Mouse (Mus musculus): ENCODE data around the gene Hydin.
"Not testable (repeated sequence)": the region's sequence is repeated elsewhere in the genome, so short reads cannot be mapped to it uniquely, and the experiment has no call there.

The Hydin gene

GRCm38 (mm10) chr8:110522495-110522894 is 255.7 kb downstream of the Hydin start:
- DNase-seq (ENCODE audit: low spot score in 2 of 2): not testable (repeated sequence)

- DNase-seq (ENCODE audit: low spot score in 2 of 2): no peak
Observed at GRCm38 (mm10) chr8:110522985-110523384, 256.2 kb downstream of the Hydin start.

GRCm38 (mm10) chr8:110525229-110525628 is 258.5 kb downstream of the Hydin start:
- no peak for DNase-seq (ENCODE audit: low spot score in 2 of 2)

GRCm38 (mm10) chr8:110530008-110530762 is 263.4 kb downstream of the Hydin start:
- no peak for DNase-seq (ENCODE audit: low spot score in 2 of 2)

- DNase-seq (ENCODE audit: low spot score in 2 of 2): no peak
Observed at GRCm38 (mm10) chr8:110533781-110534180, 267.0 kb downstream of the Hydin start.

- DNase-seq (ENCODE audit: low spot score in 2 of 2): no peak
Observed at GRCm38 (mm10) chr8:110537849-110538248, 271.1 kb downstream of the Hydin start.

- DNase-seq (ENCODE audit: low spot score in 2 of 2): no peak
Observed at GRCm38 (mm10) chr8:110550343-110550742, 283.6 kb downstream of the Hydin start.

- not testable (repeated sequence) for DNase-seq (ENCODE audit: low spot score in 2 of 2)
Observed at GRCm38 (mm10) chr8:110552111-110552510, 285.3 kb downstream of the Hydin start.

GRCm38 (mm10) chr8:110592641-110593040 is 325.9 kb downstream of the Hydin start:
- no peak for DNase-seq (ENCODE audit: low spot score in 2 of 2)

- no peak for DNase-seq (ENCODE audit: low spot score in 2 of 2)
Observed at GRCm38 (mm10) chr8:110594164-110594563, 327.4 kb downstream of the Hydin start.

- no peak for DNase-seq (ENCODE audit: low spot score in 2 of 2)
Observed at GRCm38 (mm10) chr8:110604556-110604955, 337.8 kb downstream of the Hydin start.

GRCm38 (mm10) chr8:110605401-110606015 is 338.7 kb downstream of the Hydin start:
- no peak for DNase-seq (ENCODE audit: low spot score in 2 of 2)

GRCm38 (mm10) chr8:110615730-110616129 is 349.0 kb downstream of the Hydin start:
- no peak for DNase-seq (ENCODE audit: low spot score in 2 of 2)

GRCm38 (mm10) chr8:110617801-110618358 is 351.1 kb downstream of the Hydin start:
- peak in 1 of 2 experiments; percentile 8 for DNase-seq (ENCODE audit: low spot score in 2 of 2)

GRCm38 (mm10) chr8:110618391-110619207 is 351.8 kb downstream of the Hydin start, which contains the start of gene Vac14:
Gene Vac14, plus strand, starts transcription at chr8:110618585.
- DNase-seq (ENCODE audit: low spot score in 2 of 2): peak; percentile 95 to 98

GRCm38 (mm10) chr8:110619208-110619574 is 352.4 kb downstream of the Hydin start:
- no peak for DNase-seq (ENCODE audit: low spot score in 2 of 2)

- DNase-seq (ENCODE audit: low spot score in 2 of 2): no peak
Observed at GRCm38 (mm10) chr8:110619919-110620318, 353.1 kb downstream of the Hydin start.

GRCm38 (mm10) chr8:110626431-110626830 is 359.7 kb downstream of the Hydin start:
- no peak for DNase-seq (ENCODE audit: low spot score in 2 of 2)

- peak in 1 of 2 experiments; percentile 32 for DNase-seq (ENCODE audit: low spot score in 2 of 2)
Observed at GRCm38 (mm10) chr8:110629245-110630063, 362.7 kb downstream of the Hydin start.

- DNase-seq (ENCODE audit: low spot score in 2 of 2): no peak
Observed at GRCm38 (mm10) chr8:110630079-110630478, 363.3 kb downstream of the Hydin start.

GRCm38 (mm10) chr8:110630571-110631071 is 363.8 kb downstream of the Hydin start:
- no peak for DNase-seq (ENCODE audit: low spot score in 2 of 2)

Data from spleen, postnatal 14 days (tissue).